Mouse (Mus musculus): Measurements from ENCODE around the gene Mup16. TPM values are rescaled to one million over a fixed set of nuclear protein-coding genes. Genes with fewer than 3 reads are reported as not detected.
"Not testable (repeated sequence)": the region's sequence is repeated elsewhere in the genome, so short reads cannot be mapped to it uniquely, and the experiment has no call there.

The Mup16 gene
- polyA plus RNA-seq (2016; fragmentation: Nextera tagmentation; extraction: Ambion mirVana), result not detected in 2 replicates

GRCm38 (mm10) chr4:61519431-61519830, at the start of gene Mup16:
Gene Mup16, minus strand, starts transcription at chr4:61519531.
- not testable (repeated sequence) for H3K9me3 ChIP-seq, H3K27ac ChIP-seq
- WGBS, result 89% methylated on average over 4 of the region's 4 CpGs

GRCm38 (mm10) chr4:61555887-61556286, 36.6 kb upstream of the Mup16 start:
- not testable (repeated sequence) for H3K4me3 ChIP-seq, H3K36me3 ChIP-seq
- 40% methylated on average over 2 of the region's 2 CpGs for WGBS

More at GRCm38 (mm10) chr4:61519431-61519830, at the start of gene Mup16:
- H3K36me3 ChIP-seq; H3K4me1 ChIP-seq (replicated peaks); H3K4me3 ChIP-seq; H3K27me3 ChIP-seq (ENCODE audit: insufficient read depth, poor library complexity, severe bottlenecking); DNase-seq (ENCODE audit: low spot score): not testable (repeated sequence)

More at GRCm38 (mm10) chr4:61555887-61556286, 36.6 kb upstream of the Mup16 start:
- H3K4me1 ChIP-seq (replicated peaks); H3K9me3 ChIP-seq; DNase-seq (ENCODE audit: low spot score); H3K27me3 ChIP-seq (ENCODE audit: insufficient read depth, poor library complexity, severe bottlenecking); H3K27ac ChIP-seq: not testable (repeated sequence)

Other genes with a start within 250 kb of the Mup16 start
- gene Mup14, start 215.5 kb downstream of the Mup16 start, polyA plus RNA-seq (2016; fragmentation: Nextera tagmentation; extraction: Ambion mirVana), result not detected in 2 replicates
- gene Mup15, start 79.8 kb downstream of the Mup16 start, polyA plus RNA-seq (2016; fragmentation: Nextera tagmentation; extraction: Ambion mirVana), result not detected in 2 replicates
- not detected in 2 replicates for gene Mup17, start 76.3 kb upstream of the Mup16 start, polyA plus RNA-seq (2016; fragmentation: Nextera tagmentation; extraction: Ambion mirVana)
- gene Mup18, start 154.6 kb upstream of the Mup16 start, polyA plus RNA-seq (2016; fragmentation: Nextera tagmentation; extraction: Ambion mirVana), result not detected in 2 replicates